Mouse (Mus musculus) liver, embryonic 18 days (tissue): ENCODE data around the gene Ermn. TPM values are rescaled to one million over a fixed set of nuclear protein-coding genes. Genes with fewer than 3 reads are reported as not detected.

Source experiments
- polyA plus RNA-seq: library from polyadenylated mRNA; depleted of rRNA; stranded (reverse); fragments of >200 nt; gene quantifications from 2 replicates; pipeline ENCODE4 v1.2.3, GENCODE M21; 2012; rRNA removed

The Ermn gene
- polyA plus RNA-seq, result not detected in 2 replicates

GRCm38 (mm10) chr2:58052821-58053581 is at the start of gene Ermn:
TSS of gene Ermn (minus strand) at chr2:58052864.

GRCm38 (mm10) chr2:57997752-57998430 is 54.8 kb downstream of the Ermn start, which contains the start of gene Galnt5:
TSS of gene Galnt5 (plus strand) at chr2:57997884.

Other genes starting within 250 kb of the Ermn start
- gene Galnt5, start 55.0 kb downstream of the Ermn start, polyA plus RNA-seq, result 0.01 TPM in 1 of 2 replicates, not detected in the other
- gene Cytip, start 142.7 kb upstream of the Ermn start, polyA plus RNA-seq, result 4.1 and 5.8 TPM in 2 replicates